Mouse (Mus musculus): Measurements from ENCODE around the gene Kcnma1. TPM values are rescaled to one million over a fixed set of nuclear protein-coding genes. Genes with fewer than 3 reads are reported as not detected.

The Kcnma1 gene
- polyA plus RNA-seq, 1 experiment from 2014 or later = 0.03 TPM

GRCm38 (mm10) chr14:23517374-23517773 lies 496.9 kb downstream of the Kcnma1 start:
- Histone ChIP-seq H3K27me3 (no peaks in the 10 kb centered on the region), H3K9me3 (replicated peaks) (no peaks in the 10 kb centered on the region), H3K4me3 (replicated peaks) (no peak overlapping the region), H3K4me1 (replicated peaks) (no peaks in the 10 kb centered on the region), H3K4me2 (no peak overlapping the region), H3K9ac (no peak overlapping the region), H3K27ac (no peak overlapping the region), H3K36me3 (no peaks in the 10 kb centered on the region)
- DNase-seq (no peak), ATAC-seq (ENCODE audit: low read depth) (no peak)
- 72% methylated on average over 2 of the region's 2 CpGs for whole genome bisulfite sequencing (ENCODE audit: insufficient replicate concordance)

- WGBS (ENCODE audit: insufficient replicate concordance) = 65% methylated on average over 5 of the region's 5 CpGs
- Histone ChIP-seq H3K4me1 (replicated peaks) (no peaks in the 10 kb centered on the region), H3K4me3 (replicated peaks) (no peak overlapping the region), H3K4me2 (no peak overlapping the region), H3K9ac (no peak overlapping the region), H3K9me3 (replicated peaks) (no peaks in the 10 kb centered on the region), H3K27ac (no peak overlapping the region), H3K27me3 (no peaks in the 10 kb centered on the region), H3K36me3 (no peaks in the 10 kb centered on the region)
- ATAC-seq (ENCODE audit: low read depth) = no peak
- DNase-seq = no peak
Measured at GRCm38 (mm10) chr14:23509792-23510191, 504.5 kb downstream of the Kcnma1 start.

- Histone ChIP-seq H3K9me3 (replicated peaks) (no peaks in the 10 kb centered on the region), H3K4me2 (no peak overlapping the region), H3K4me3 (replicated peaks) (no peak overlapping the region), H3K27me3 (no peaks in the 10 kb centered on the region), H3K36me3 (no peaks in the 10 kb centered on the region), H3K4me1 (replicated peaks) (peaks cover 2% of the 10 kb centered on the region; the same call in 1 of the 2 replicates), H3K9ac (no peak overlapping the region), H3K27ac (no peak overlapping the region)
- ATAC-seq (ENCODE audit: low read depth) (no peak), DNase-seq (no peak)
- WGBS (ENCODE audit: insufficient replicate concordance) = 38% methylated on average over 8 of the region's 8 CpGs
Measured at GRCm38 (mm10) chr14:23502236-23502790, 512.0 kb downstream of the Kcnma1 start.

- no peak overlapping the region for H3K27ac ChIP-seq
- H3K9ac ChIP-seq = no peak overlapping the region
- no peaks in the 10 kb centered on the region for H3K9me3 ChIP-seq (replicated peaks)
- no peaks in the 10 kb centered on the region for H3K36me3 ChIP-seq
- H3K4me3 ChIP-seq (replicated peaks) = no peak overlapping the region
- no peak for DNase-seq
- H3K27me3 ChIP-seq = no peaks in the 10 kb centered on the region
- no peak overlapping the region for H3K4me2 ChIP-seq
- ATAC-seq (ENCODE audit: low read depth) = no peak
- 67% methylated on average over 3 of the region's 3 CpGs for WGBS (ENCODE audit: insufficient replicate concordance)
- H3K4me1 ChIP-seq (replicated peaks) = no peaks in the 10 kb centered on the region; the same call in 1 of the 2 replicates
Measured at GRCm38 (mm10) chr14:23496801-23497200, 517.5 kb downstream of the Kcnma1 start.

GRCm38 (mm10) chr14:23496236-23496740 lies 518.0 kb downstream of the Kcnma1 start:
- ATAC-seq (ENCODE audit: low read depth) = no peak
- 38% methylated on average over 4 of the region's 4 CpGs for WGBS (ENCODE audit: insufficient replicate concordance)

GRCm38 (mm10) chr14:23494496-23494800 lies 519.8 kb downstream of the Kcnma1 start:
- H3K4me2 ChIP-seq = no peak overlapping the region
- H3K4me3 ChIP-seq (replicated peaks) = no peak overlapping the region
- no peaks in the 10 kb centered on the region for H3K27me3 ChIP-seq
- 61% methylated on average over 3 of the region's 3 CpGs for WGBS (ENCODE audit: insufficient replicate concordance)
- DNase-seq (no peak), ATAC-seq (ENCODE audit: low read depth) (no peak)
- H3K4me1 ChIP-seq (replicated peaks) = no peaks in the 10 kb centered on the region
- no peak overlapping the region for H3K9ac ChIP-seq
- H3K36me3 ChIP-seq = no peaks in the 10 kb centered on the region
- H3K9me3 ChIP-seq (replicated peaks) = no peaks in the 10 kb centered on the region
- no peak overlapping the region for H3K27ac ChIP-seq

More at GRCm38 (mm10) chr14:23496236-23496740, 518.0 kb downstream of the Kcnma1 start:
- Histone ChIP-seq H3K27ac (no peak overlapping the region), H3K9me3 (replicated peaks) (no peaks in the 10 kb centered on the region), H3K9ac (no peak overlapping the region), H3K4me1 (replicated peaks) (no peaks in the 10 kb centered on the region), H3K4me2 (no peak overlapping the region), H3K4me3 (replicated peaks) (no peak overlapping the region), H3K36me3 (no peaks in the 10 kb centered on the region), H3K27me3 (no peaks in the 10 kb centered on the region)
- DNase-seq = no peak

GRCm38 (mm10) chr14:23493750-23494495 lies 520.4 kb downstream of the Kcnma1 start:
- DNase-seq = no peak
- ATAC-seq (ENCODE audit: low read depth) = no peak
- H3K27me3 ChIP-seq = no peaks in the 10 kb centered on the region
- no peaks in the 10 kb centered on the region for H3K36me3 ChIP-seq
- WGBS (ENCODE audit: insufficient replicate concordance) = 69% methylated on average over 8 of the region's 8 CpGs
- H3K4me1 ChIP-seq (replicated peaks) = no peaks in the 10 kb centered on the region
- no peak overlapping the region for H3K9ac ChIP-seq
- no peak overlapping the region for H3K4me3 ChIP-seq (replicated peaks)
- H3K9me3 ChIP-seq (replicated peaks) = no peaks in the 10 kb centered on the region
- no peak overlapping the region for H3K4me2 ChIP-seq
- H3K27ac ChIP-seq = no peak overlapping the region

GRCm38 (mm10) chr14:23492581-23493360 lies 521.5 kb downstream of the Kcnma1 start:
- no peak overlapping the region for H3K27ac ChIP-seq
- H3K9me3 ChIP-seq (replicated peaks) = no peaks in the 10 kb centered on the region
- 76% methylated on average over 9 of the region's 9 CpGs for WGBS (ENCODE audit: insufficient replicate concordance)
- H3K36me3 ChIP-seq = no peaks in the 10 kb centered on the region
- ATAC-seq (ENCODE audit: low read depth) (no peak), DNase-seq (no peak)
- H3K4me2 ChIP-seq = no peak overlapping the region
- no peak overlapping the region for H3K4me3 ChIP-seq (replicated peaks)
- no peaks in the 10 kb centered on the region for H3K27me3 ChIP-seq
- no peaks in the 10 kb centered on the region for H3K4me1 ChIP-seq (replicated peaks)
- no peak overlapping the region for H3K9ac ChIP-seq

- no peak overlapping the region for H3K4me2 ChIP-seq
- 37% methylated on average over 2 of the region's 2 CpGs for WGBS (ENCODE audit: insufficient replicate concordance)
- DNase-seq = no peak
- H3K9me3 ChIP-seq (replicated peaks) = no peaks in the 10 kb centered on the region
- no peak overlapping the region for H3K27ac ChIP-seq
- H3K4me3 ChIP-seq (replicated peaks) = no peak overlapping the region
- H3K9ac ChIP-seq = no peak overlapping the region
- no peak for ATAC-seq (ENCODE audit: low read depth)
- no peaks in the 10 kb centered on the region for H3K4me1 ChIP-seq (replicated peaks)
- H3K27me3 ChIP-seq = no peaks in the 10 kb centered on the region
- no peaks in the 10 kb centered on the region for H3K36me3 ChIP-seq
Measured at GRCm38 (mm10) chr14:23491359-23491758, 522.9 kb downstream of the Kcnma1 start.

GRCm38 (mm10) chr14:23486687-23487086 lies 527.6 kb downstream of the Kcnma1 start:
- Histone ChIP-seq H3K9ac (no peak overlapping the region), H3K4me2 (no peak overlapping the region), H3K36me3 (no peaks in the 10 kb centered on the region), H3K4me1 (replicated peaks) (no peaks in the 10 kb centered on the region), H3K9me3 (replicated peaks) (no peaks in the 10 kb centered on the region), H3K27ac (no peak overlapping the region), H3K27me3 (no peaks in the 10 kb centered on the region), H3K4me3 (replicated peaks) (no peak overlapping the region)
- 72% methylated on average over 1 of the region's 1 CpGs for WGBS (ENCODE audit: insufficient replicate concordance)
- ATAC-seq (ENCODE audit: low read depth) = no peak
- DNase-seq = no peak

- DNase-seq (no peak), ATAC-seq (ENCODE audit: low read depth) (no peak)
- Histone ChIP-seq H3K4me3 (replicated peaks) (no peak overlapping the region), H3K27ac (no peak overlapping the region), H3K9ac (no peak overlapping the region), H3K4me2 (no peak overlapping the region), H3K4me1 (replicated peaks) (no peaks in the 10 kb centered on the region), H3K9me3 (replicated peaks) (no peaks in the 10 kb centered on the region), H3K27me3 (no peaks in the 10 kb centered on the region), H3K36me3 (no peaks in the 10 kb centered on the region)
- 36% methylated on average over 7 of the region's 7 CpGs for WGBS (ENCODE audit: insufficient replicate concordance)
Measured at GRCm38 (mm10) chr14:23485802-23486500, 528.3 kb downstream of the Kcnma1 start.
